Mouse (Mus musculus) heart, adult 11 months (tissue): Measurements from ENCODE around the gene Cryba1.

Experiments used
- DNase-seq: peaks from one replicate; pipeline ENCODE4 v3.0.0; 2022

Cryba1 gene

GRCm38 (mm10) chr11:77713736-77714135 lies 11.3 kb downstream of the Cryba1 start:
- DNase-seq, result no peak

DNA sequence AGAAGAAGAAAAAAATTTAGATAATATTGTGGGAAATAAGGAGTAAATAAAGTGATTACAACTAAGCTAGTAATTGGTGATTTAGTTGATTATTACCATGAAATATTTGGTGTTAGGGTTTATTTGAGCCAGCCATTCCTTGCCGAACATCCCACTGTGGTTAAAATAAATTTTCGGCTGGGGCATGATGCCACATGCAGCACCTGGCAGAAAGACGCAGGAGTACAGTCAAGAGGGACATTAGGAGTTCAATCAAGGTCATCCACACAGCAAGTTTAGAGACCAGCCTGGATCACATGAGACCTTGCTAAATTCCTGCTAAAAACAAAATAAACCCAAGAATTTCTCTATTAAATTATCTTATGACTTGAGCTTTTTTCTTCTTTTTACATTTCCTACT lies 16.0 kb downstream of the Cryba1 start:
- peak; percentile 89 for DNase-seq

DNA sequence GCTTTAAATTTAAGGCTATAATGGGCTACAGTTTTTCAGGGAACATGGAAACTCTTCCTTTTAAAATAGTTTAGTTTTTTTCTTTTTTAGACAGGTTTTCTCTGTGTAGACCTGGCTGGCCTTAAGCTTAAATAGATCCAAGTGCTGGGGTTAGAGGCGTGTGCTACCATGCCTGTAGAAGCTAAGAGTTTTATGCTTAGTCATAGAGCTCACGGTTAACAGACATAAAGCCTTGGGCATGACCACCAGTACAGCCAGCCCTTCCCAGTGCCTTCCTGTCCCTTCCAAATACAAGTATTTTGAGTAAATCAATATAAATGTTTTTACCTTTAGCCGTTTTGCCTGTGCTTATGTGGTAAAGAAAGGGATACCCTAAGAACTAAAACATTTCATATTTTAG lies 19.2 kb downstream of the Cryba1 start:
- no peak for DNase-seq

DNA sequence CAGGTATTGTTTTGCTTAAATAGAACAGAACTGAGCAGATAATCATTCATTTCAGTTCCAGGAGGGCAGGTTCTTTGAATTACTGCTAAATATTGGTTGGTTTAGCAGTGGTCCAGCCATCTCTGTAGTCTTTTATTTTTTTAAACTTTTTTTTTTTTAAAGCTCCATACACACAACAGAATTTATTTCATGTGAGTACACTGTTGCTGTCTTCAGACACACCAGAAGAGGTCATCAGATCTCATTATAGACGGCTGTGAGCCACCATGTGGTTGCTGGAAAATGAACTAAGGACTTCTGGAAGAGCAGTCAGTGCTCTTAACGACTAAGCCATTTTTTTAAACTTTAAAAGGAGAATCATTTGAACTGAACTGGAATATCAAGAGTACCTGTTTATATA lies 27.9 kb downstream of the Cryba1 start:
- DNase-seq, result no peak

GRCm38 (mm10) chr11:77693026-77693425 lies 32.1 kb downstream of the Cryba1 start:
- no peak for DNase-seq

DNA sequence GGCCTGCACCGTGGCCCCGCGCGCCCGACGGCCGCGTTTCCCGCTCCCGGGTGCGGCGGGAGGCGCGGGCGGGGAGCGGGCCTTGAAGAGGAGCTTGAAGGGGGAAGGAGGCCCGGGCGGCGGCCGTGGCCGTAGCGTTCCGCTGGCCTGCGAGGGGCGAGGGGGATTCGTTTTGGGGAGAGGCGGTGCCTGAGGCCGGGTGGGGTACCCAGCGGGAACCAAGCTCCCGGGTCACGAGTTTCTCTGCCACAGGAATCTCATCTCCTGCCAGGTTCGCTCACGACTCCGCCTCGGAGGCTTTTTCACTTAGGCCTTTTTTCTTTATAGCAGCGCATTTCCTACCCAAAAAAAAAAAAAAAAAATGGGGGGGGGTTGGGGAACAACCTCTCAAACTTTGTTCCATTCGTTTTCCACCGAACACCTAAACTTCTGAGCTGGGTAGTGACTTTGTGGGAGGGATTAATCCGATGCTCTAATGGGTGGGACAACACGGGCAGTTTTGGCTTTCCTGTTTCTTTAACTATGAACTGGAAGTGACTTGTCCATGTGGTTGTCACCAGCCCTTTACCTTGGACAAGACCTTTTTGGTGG lies 37.4 kb downstream of the Cryba1 start:
- DNase-seq, result peak; percentile 97

- peak; percentile 97 for DNase-seq
Measured at GRCm38 (mm10) chr11:77686841-77687540, 38.1 kb downstream of the Cryba1 start.

DNA sequence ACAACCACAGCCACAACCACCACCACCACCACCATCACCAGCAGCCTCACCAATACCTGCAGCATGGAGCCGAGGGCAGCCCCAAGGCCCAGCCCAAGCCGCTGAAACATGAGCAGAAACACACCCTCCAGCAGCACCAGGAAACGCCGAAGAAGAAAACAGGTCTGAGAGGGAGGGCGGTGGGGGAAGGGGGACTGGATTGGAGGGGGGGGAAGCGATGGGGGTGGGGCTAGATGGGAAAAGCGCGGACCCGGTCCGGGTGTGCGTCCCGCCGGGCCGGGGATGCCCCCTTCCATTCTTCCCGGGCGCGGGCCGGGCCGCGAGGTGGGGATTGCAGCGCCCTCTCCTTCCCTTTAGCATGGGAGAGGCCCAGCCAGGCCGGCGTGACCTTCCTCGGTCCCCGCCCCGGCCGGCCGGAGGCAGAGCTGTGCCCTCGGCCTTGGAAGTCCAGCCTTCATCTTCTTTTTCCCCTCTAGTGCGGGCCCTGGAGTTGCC lies 38.7 kb downstream of the Cryba1 start:
- no peak for DNase-seq

DNA sequence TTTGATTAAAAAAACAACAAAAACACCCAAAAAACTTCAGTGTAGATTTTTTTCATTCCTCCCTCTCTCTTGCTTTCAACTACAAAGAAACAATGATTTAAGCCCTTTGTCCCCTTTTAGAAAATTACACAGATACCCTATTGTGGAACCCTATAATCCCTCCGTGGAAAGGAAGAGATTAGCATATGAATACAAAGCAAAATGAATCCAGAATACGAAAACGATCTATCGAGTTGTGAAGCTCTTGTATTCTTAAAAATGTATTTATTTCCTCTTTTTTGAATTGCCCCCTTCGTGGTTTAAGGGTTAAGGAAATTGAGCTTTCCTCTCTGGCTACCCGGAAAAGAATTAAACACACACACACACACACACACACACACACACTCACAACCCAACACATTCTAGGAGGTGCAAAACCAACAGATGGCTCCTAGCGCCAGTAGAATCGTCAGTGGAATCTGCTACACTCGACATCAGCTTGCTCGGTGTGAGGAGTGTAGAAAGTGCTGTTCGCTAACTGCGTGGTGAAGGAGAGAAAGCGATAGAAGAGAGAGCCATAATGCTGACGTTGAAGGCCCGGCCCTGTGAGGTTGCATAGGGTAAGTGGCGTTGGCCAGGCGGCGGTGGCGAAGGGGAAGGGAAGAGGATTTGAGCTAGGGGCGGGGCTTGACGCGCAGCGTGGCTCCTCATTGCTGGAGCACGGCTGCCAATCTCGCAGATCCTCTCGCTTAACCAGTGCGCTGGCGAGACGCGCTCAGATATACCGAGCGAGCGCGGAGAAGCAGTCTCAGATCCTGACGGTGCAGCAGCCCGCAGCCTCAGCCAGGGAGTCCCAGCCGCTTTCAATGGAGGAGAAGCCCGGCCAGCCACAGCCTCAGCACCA lies 39.5 kb downstream of the Cryba1 start, which contains the start of gene Nufip2:
Nufip2 (plus strand) TSS at position 773 of the 883 bp plus-strand sequence.
- peak; percentile 100 for DNase-seq

DNA sequence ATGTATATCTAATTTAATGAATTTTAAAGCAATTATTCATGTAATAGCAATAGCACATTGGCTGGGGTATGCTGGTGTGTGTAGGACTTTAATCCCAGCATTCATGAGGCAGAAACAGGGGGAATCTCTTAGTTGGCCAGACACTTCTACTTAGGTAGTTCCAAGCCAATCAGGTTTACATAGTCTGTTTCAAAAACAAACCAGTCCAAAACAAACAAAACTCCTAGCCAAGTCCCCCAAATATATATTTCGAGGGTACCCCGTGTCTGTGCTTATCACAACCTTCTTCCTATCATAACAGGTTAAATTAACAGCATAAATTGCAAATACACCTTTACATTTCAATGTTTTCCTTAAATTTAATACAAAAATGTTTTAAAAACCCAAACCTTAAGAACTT lies 40.2 kb downstream of the Cryba1 start:
- no peak for DNase-seq

GRCm38 (mm10) chr11:77680018-77680417 lies 45.1 kb downstream of the Cryba1 start:
- no peak for DNase-seq

DNA sequence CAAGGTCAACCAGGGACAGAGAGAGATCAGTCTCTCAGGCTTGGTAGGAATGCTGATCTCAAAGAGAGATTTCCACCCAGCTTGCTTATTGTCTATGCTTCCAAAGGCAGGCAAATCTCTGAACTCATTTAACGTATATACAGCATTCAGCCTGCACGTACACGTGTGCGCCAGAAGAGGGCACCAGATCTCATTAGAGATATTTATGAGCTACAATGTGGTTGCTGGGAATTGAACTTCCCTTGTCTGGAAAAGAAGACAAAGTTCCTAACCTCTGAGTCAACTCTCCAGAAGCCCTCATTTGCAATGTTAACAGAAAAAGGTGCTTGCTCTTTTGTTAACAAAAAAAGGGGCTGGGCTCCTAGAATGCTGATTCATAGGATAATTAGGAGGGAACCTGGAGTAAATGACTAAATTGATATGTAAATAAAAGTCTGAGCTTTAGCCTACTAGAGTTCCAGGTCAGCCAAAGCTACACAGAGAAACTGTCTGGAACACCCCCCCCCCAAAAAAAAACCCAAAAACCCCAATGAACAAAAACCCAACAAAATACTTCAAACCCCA lies 51.6 kb downstream of the Cryba1 start:
- DNase-seq, result no peak

- DNase-seq, result no peak
Measured at GRCm38 (mm10) chr11:77672746-77673145, 52.3 kb downstream of the Cryba1 start.
